Mouse (Mus musculus): ENCODE measurements around the gene Fermt1. TPM values are rescaled to one million over a fixed set of nuclear protein-coding genes. Genes with fewer than 3 reads are reported as not detected.

Fermt1 gene
- polyA plus RNA-seq, 1 experiment from 2014 or later: 0.60 TPM

- H3K9me3 ChIP-seq (ENCODE audit: control insufficient read depth, low read length): no peaks in the 10 kb centered on the region
- no peak overlapping the region for H3K4me3 ChIP-seq (ENCODE audit: low read depth, low read length)
- no peaks in the 10 kb centered on the region for H3K4me1 ChIP-seq (replicated peaks; ENCODE audit: control insufficient read depth, insufficient read depth, low read length)
- DNase-seq (ENCODE audit: low spot score) (no peak), ATAC-seq (replicated peaks; ENCODE audit: low FRiP score) (no peak)
- H3K27me3 ChIP-seq (replicated peaks; ENCODE audit: control insufficient read depth, insufficient read depth, low read length): no peaks in the 10 kb centered on the region
- WGBS: 61% methylated on average over 2 of the region's 2 CpGs
- H3K27ac ChIP-seq (ENCODE audit: low read depth, low read length): no peak overlapping the region
- H3K9ac ChIP-seq (ENCODE audit: low read depth, low read length): no peak overlapping the region
- H3K36me3 ChIP-seq (ENCODE audit: control insufficient read depth, insufficient read depth, low read length): no peaks in the 10 kb centered on the region
- no peak overlapping the region for H3K4me2 ChIP-seq
Observed at GRCm38 (mm10) chr2:132927871-132928270, 17.8 kb downstream of the Fermt1 start.

DNA sequence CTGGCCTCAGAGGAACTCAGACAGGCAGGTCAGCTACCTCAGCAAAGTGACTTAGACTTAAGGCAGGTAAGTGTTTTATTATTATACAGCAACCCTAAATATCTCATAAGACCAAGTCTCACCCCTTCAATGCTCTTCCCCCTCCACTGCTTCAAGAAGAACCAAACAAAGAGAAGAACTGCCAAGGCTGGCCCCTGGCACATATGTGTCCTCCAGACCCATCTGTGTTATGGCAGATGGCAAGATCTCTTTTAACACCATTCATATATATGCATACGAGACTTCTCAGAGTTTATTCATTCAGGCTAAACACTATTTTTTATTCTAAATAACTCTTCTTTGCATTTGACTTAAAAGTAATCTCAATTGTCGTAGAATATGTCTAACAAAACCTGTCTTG lies 18.4 kb downstream of the Fermt1 start:
- no peak overlapping the region for H3K9ac ChIP-seq (ENCODE audit: low read depth, low read length)
- H3K27me3 ChIP-seq (replicated peaks; ENCODE audit: control insufficient read depth, insufficient read depth, low read length): no peaks in the 10 kb centered on the region
- H3K36me3 ChIP-seq (ENCODE audit: control insufficient read depth, insufficient read depth, low read length): no peaks in the 10 kb centered on the region
- no peak for ATAC-seq (replicated peaks; ENCODE audit: low FRiP score)
- no peak for DNase-seq (ENCODE audit: low spot score)
- H3K9me3 ChIP-seq (ENCODE audit: control insufficient read depth, low read length): no peaks in the 10 kb centered on the region
- H3K4me1 ChIP-seq (replicated peaks; ENCODE audit: control insufficient read depth, insufficient read depth, low read length): no peaks in the 10 kb centered on the region
- no peak overlapping the region for H3K4me2 ChIP-seq
- H3K4me3 ChIP-seq (ENCODE audit: low read depth, low read length): no peak overlapping the region
- no peak overlapping the region for H3K27ac ChIP-seq (ENCODE audit: low read depth, low read length)
- WGBS: 73% methylated on average over 2 of the region's 2 CpGs

- H3K4me1 ChIP-seq (replicated peaks; ENCODE audit: control insufficient read depth, insufficient read depth, low read length): no peaks in the 10 kb centered on the region
- ATAC-seq (replicated peaks; ENCODE audit: low FRiP score) (no peak), DNase-seq (ENCODE audit: low spot score) (no peak)
- H3K4me2 ChIP-seq: no peak overlapping the region
- no peaks in the 10 kb centered on the region for H3K9me3 ChIP-seq (ENCODE audit: control insufficient read depth, low read length)
- H3K4me3 ChIP-seq (ENCODE audit: low read depth, low read length): no peak overlapping the region
- no peak overlapping the region for H3K9ac ChIP-seq (ENCODE audit: low read depth, low read length)
- H3K27me3 ChIP-seq (replicated peaks; ENCODE audit: control insufficient read depth, insufficient read depth, low read length): no peaks in the 10 kb centered on the region
- no peaks in the 10 kb centered on the region for H3K36me3 ChIP-seq (ENCODE audit: control insufficient read depth, insufficient read depth, low read length)
- WGBS: 38% methylated on average over 8 of the region's 8 CpGs
- H3K27ac ChIP-seq (ENCODE audit: low read depth, low read length): no peak overlapping the region
Observed at GRCm38 (mm10) chr2:132923290-132924085, 22.2 kb downstream of the Fermt1 start.

- DNase-seq (ENCODE audit: low spot score) (no peak), ATAC-seq (replicated peaks; ENCODE audit: low FRiP score) (no peak)
- Histone ChIP-seq H3K4me1 (replicated peaks; ENCODE audit: control insufficient read depth, insufficient read depth, low read length) (no peaks in the 10 kb centered on the region), H3K36me3 (ENCODE audit: control insufficient read depth, insufficient read depth, low read length) (no peaks in the 10 kb centered on the region), H3K4me2 (no peak overlapping the region), H3K9ac (ENCODE audit: low read depth, low read length) (no peak overlapping the region), H3K27ac (ENCODE audit: low read depth, low read length) (no peak overlapping the region), H3K4me3 (ENCODE audit: low read depth, low read length) (no peak overlapping the region), H3K9me3 (ENCODE audit: control insufficient read depth, low read length) (no peaks in the 10 kb centered on the region), H3K27me3 (replicated peaks; ENCODE audit: control insufficient read depth, insufficient read depth, low read length) (no peaks in the 10 kb centered on the region)
- 71% methylated on average over 9 of the region's 9 CpGs for WGBS
Observed at GRCm38 (mm10) chr2:132922076-132922873, 23.4 kb downstream of the Fermt1 start.

GRCm38 (mm10) chr2:132914785-132915184 lies 30.9 kb downstream of the Fermt1 start:
- no peak overlapping the region for H3K4me2 ChIP-seq
- H3K36me3 ChIP-seq (ENCODE audit: control insufficient read depth, insufficient read depth, low read length): no peaks in the 10 kb centered on the region
- H3K4me3 ChIP-seq (ENCODE audit: low read depth, low read length): no peak overlapping the region
- H3K9ac ChIP-seq (ENCODE audit: low read depth, low read length): no peak overlapping the region
- 76% methylated on average over 1 of the region's 1 CpGs for WGBS
- H3K27me3 ChIP-seq (replicated peaks; ENCODE audit: control insufficient read depth, insufficient read depth, low read length): no peaks in the 10 kb centered on the region
- DNase-seq (ENCODE audit: low spot score): no peak
- no peaks in the 10 kb centered on the region for H3K4me1 ChIP-seq (replicated peaks; ENCODE audit: control insufficient read depth, insufficient read depth, low read length)
- H3K27ac ChIP-seq (ENCODE audit: low read depth, low read length): no peak overlapping the region
- no peak for ATAC-seq (replicated peaks; ENCODE audit: low FRiP score)
- H3K9me3 ChIP-seq (ENCODE audit: control insufficient read depth, low read length): no peaks in the 10 kb centered on the region

GRCm38 (mm10) chr2:132906763-132907162 lies 38.9 kb downstream of the Fermt1 start:
- DNase-seq (ENCODE audit: low spot score): no peak
- H3K9me3 ChIP-seq (ENCODE audit: control insufficient read depth, low read length): no peaks in the 10 kb centered on the region
- no peaks in the 10 kb centered on the region for H3K27me3 ChIP-seq (replicated peaks; ENCODE audit: control insufficient read depth, insufficient read depth, low read length)
- WGBS: 27% methylated on average over 8 of the region's 8 CpGs
- no peaks in the 10 kb centered on the region for H3K4me1 ChIP-seq (replicated peaks; ENCODE audit: control insufficient read depth, insufficient read depth, low read length)
- H3K27ac ChIP-seq (ENCODE audit: low read depth, low read length): no peak overlapping the region
- ATAC-seq (replicated peaks; ENCODE audit: low FRiP score): no peak
- H3K36me3 ChIP-seq (ENCODE audit: control insufficient read depth, insufficient read depth, low read length): no peaks in the 10 kb centered on the region
- H3K4me2 ChIP-seq: no peak overlapping the region
- no peak overlapping the region for H3K9ac ChIP-seq (ENCODE audit: low read depth, low read length)
- no peak overlapping the region for H3K4me3 ChIP-seq (ENCODE audit: low read depth, low read length)

DNA sequence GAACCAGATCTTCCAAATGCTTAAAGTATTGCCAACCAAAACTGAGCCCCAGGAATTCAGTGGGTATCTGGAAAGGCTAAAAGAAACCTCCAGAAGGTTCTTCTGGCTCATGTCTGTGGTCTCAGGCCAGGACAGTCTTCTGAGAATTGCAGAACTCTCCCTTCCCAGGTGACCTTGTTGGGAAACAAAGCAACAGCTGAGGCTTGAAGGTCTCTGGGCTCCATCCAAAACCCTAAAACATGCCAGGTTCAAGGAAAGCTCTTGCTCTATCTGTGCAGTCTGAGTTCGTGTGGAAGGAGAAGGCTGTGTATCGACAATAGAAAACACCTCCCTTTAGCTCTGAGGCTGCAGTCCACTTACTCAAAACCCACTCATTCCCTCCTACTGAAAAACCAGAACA lies 40.7 kb downstream of the Fermt1 start:
- Histone ChIP-seq H3K27ac (ENCODE audit: low read depth, low read length) (no peak overlapping the region), H3K4me2 (no peak overlapping the region), H3K9me3 (ENCODE audit: control insufficient read depth, low read length) (no peaks in the 10 kb centered on the region), H3K27me3 (replicated peaks; ENCODE audit: control insufficient read depth, insufficient read depth, low read length) (no peaks in the 10 kb centered on the region), H3K36me3 (ENCODE audit: control insufficient read depth, insufficient read depth, low read length) (no peaks in the 10 kb centered on the region), H3K9ac (ENCODE audit: low read depth, low read length) (no peak overlapping the region), H3K4me3 (ENCODE audit: low read depth, low read length) (no peak overlapping the region), H3K4me1 (replicated peaks; ENCODE audit: control insufficient read depth, insufficient read depth, low read length) (no peaks in the 10 kb centered on the region)
- ATAC-seq (replicated peaks; ENCODE audit: low FRiP score): no peak
- 64% methylated on average over 2 of the region's 2 CpGs for WGBS
- DNase-seq (ENCODE audit: low spot score): no peak

DNA sequence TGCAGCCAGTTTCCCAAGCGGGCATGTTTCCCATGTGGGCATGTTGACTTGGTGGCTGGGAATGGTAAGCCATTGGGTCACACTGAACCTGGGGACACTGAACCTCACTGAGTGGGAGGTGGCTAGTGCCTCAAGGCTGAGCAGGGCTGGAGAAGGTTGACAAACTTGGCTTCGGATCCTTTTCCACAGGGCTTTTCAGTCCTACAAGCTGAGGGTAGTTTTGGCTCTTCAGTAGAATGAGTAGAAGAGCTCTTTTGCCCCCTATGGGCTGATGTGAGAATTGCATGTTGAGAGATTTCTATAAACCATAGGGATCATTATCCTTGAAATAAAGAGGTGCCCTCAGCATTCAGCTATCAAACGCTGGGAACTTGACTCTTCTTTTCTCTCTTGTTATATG lies 42.2 kb downstream of the Fermt1 start:
- DNase-seq (ENCODE audit: low spot score) (no peak), ATAC-seq (replicated peaks; ENCODE audit: low FRiP score) (peak; percentile 26; the same call in 1 of the 2 replicates)
- Histone ChIP-seq H3K9me3 (ENCODE audit: control insufficient read depth, low read length) (no peaks in the 10 kb centered on the region), H3K4me2 (no peak overlapping the region), H3K9ac (ENCODE audit: low read depth, low read length) (no peak overlapping the region), H3K27me3 (replicated peaks; ENCODE audit: control insufficient read depth, insufficient read depth, low read length) (no peaks in the 10 kb centered on the region), H3K4me3 (ENCODE audit: low read depth, low read length) (no peak overlapping the region), H3K27ac (ENCODE audit: low read depth, low read length) (no peak overlapping the region), H3K4me1 (replicated peaks; ENCODE audit: control insufficient read depth, insufficient read depth, low read length) (no peaks in the 10 kb centered on the region), H3K36me3 (ENCODE audit: control insufficient read depth, insufficient read depth, low read length) (no peaks in the 10 kb centered on the region)
- WGBS: 39% methylated on average over 3 of the region's 3 CpGs

Measured in liver, embryonic 11.5 days (tissue).